Mouse (Mus musculus): ENCODE measurements around the gene BC034090. TPM values are rescaled to one million over a fixed set of nuclear protein-coding genes. Genes with fewer than 3 reads are reported as not detected.
A peak's percentile ranks its signal among the peaks of the same experiment; 100 is the strongest.

The BC034090 gene
- polyA plus RNA-seq (2014; fragmentation: Nextera tagmentation; extraction: Ambion mirVana) = 4.0 and 4.1 TPM in 2 replicates

GRCm38 (mm10) chr1:155243797-155244770, at the start of gene BC034090:
TSS of gene BC034090 (minus strand) at chr1:155244444.
- Histone ChIP-seq H3K9ac (peak within 1 kb of the TSS; percentile 61), H3K27me3 (ENCODE audit: control insufficient read depth, insufficient read depth, low read length) (peaks cover 12% of the 10 kb centered on the region), H3K27ac (0 out of 2 replicates have a peak within 1 kb of the TSS, but pooled peaks have one; percentile 7), H3K4me1 (replicated peaks; ENCODE audit: control insufficient read depth, insufficient read depth, low read length) (peaks cover 5% of the 10 kb centered on the region), H3K36me3 (replicated peaks; ENCODE audit: control insufficient read depth, insufficient read depth) (no peaks in the 10 kb centered on the region), H3K4me2 (replicated peaks) (peak within 1 kb of the TSS; percentile 86), H3K4me3 (replicated peaks; ENCODE audit: low read length) (peak within 1 kb of the TSS; percentile 39), H3K9me3 (ENCODE audit: control insufficient read depth, low read length) (no peaks in the 10 kb centered on the region)
- ATAC-seq (ENCODE audit: low FRiP score) = peak; percentile 53; the same call in 1 of the 2 replicates
- DNase-seq (ENCODE audit: low spot score) = no peak
- 2% methylated on average over 79 of the region's 85 CpGs for WGBS

- H3K4me3 ChIP-seq (replicated peaks; ENCODE audit: low read length) = no peak overlapping the region
- no peak overlapping the region for H3K4me2 ChIP-seq (replicated peaks)
- no peaks in the 10 kb centered on the region for H3K9me3 ChIP-seq (ENCODE audit: control insufficient read depth, low read length)
- H3K9ac ChIP-seq = no peak overlapping the region
- ATAC-seq (ENCODE audit: low FRiP score) (peak; percentile 83), DNase-seq (ENCODE audit: low spot score) (peak; percentile 95)
- no peaks in the 10 kb centered on the region for H3K4me1 ChIP-seq (replicated peaks; ENCODE audit: control insufficient read depth, insufficient read depth, low read length)
- peaks cover 24% of the 10 kb centered on the region for H3K36me3 ChIP-seq (replicated peaks; ENCODE audit: control insufficient read depth, insufficient read depth)
- WGBS = 8% methylated on average over 3 of the region's 3 CpGs
- no peaks in the 10 kb centered on the region for H3K27me3 ChIP-seq (ENCODE audit: control insufficient read depth, insufficient read depth, low read length)
- H3K27ac ChIP-seq = no peak overlapping the region; the same call in 1 of the 2 replicates
Measured at GRCm38 (mm10) chr1:155293446-155293845, 49.2 kb upstream of the BC034090 start.

- H3K4me2 ChIP-seq (replicated peaks) = no peak overlapping the region
- peaks cover 60% of the 10 kb centered on the region for H3K36me3 ChIP-seq (replicated peaks; ENCODE audit: control insufficient read depth, insufficient read depth)
- no peaks in the 10 kb centered on the region for H3K27me3 ChIP-seq (ENCODE audit: control insufficient read depth, insufficient read depth, low read length)
- no peak for ATAC-seq (ENCODE audit: low FRiP score)
- no peak overlapping the region for H3K4me3 ChIP-seq (replicated peaks; ENCODE audit: low read length)
- H3K9ac ChIP-seq = no peak overlapping the region
- WGBS = 94% methylated on average over 1 of the region's 1 CpGs
- DNase-seq (ENCODE audit: low spot score) = no peak
- H3K9me3 ChIP-seq (ENCODE audit: control insufficient read depth, low read length) = peaks cover 2% of the 10 kb centered on the region; the same call in 1 of the 2 replicates
- H3K4me1 ChIP-seq (replicated peaks; ENCODE audit: control insufficient read depth, insufficient read depth, low read length) = no peaks in the 10 kb centered on the region
- no peak overlapping the region for H3K27ac ChIP-seq
Measured at GRCm38 (mm10) chr1:155289411-155289810, 45.2 kb upstream of the BC034090 start.

DNA sequence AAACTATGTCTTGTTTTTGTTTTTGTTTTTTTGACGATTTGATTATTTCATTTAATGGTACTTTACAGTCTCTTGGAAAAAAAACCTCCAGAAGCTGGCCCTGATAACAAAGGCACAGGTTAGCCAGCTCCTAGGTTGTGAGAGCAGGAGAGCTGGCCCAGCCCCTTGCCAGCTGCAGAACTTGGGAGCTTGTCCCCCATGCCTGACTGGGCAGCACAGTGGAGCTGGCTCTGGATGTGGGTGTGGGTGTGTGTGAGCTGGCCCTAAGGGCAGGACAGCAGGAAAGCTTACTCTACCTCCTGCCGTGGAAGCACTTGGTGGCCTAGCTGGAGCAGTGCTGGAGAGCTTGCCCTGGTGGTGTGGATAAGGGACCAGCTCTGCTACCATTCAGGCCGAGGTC, 43.8 kb upstream of the BC034090 start:
- Histone ChIP-seq H3K9ac (no peak overlapping the region), H3K4me2 (replicated peaks) (no peak overlapping the region), H3K9me3 (ENCODE audit: control insufficient read depth, low read length) (peaks cover 2% of the 10 kb centered on the region; the same call in 1 of the 2 replicates), H3K27me3 (ENCODE audit: control insufficient read depth, insufficient read depth, low read length) (no peaks in the 10 kb centered on the region), H3K36me3 (replicated peaks; ENCODE audit: control insufficient read depth, insufficient read depth) (peaks cover 72% of the 10 kb centered on the region), H3K27ac (no peak overlapping the region), H3K4me3 (replicated peaks; ENCODE audit: low read length) (no peak overlapping the region), H3K4me1 (replicated peaks; ENCODE audit: control insufficient read depth, insufficient read depth, low read length) (no peaks in the 10 kb centered on the region)
- DNase-seq (ENCODE audit: low spot score) (no peak), ATAC-seq (ENCODE audit: low FRiP score) (no peak)
- 96% methylated on average over 3 of the region's 3 CpGs for WGBS

- Histone ChIP-seq H3K9ac (no peak overlapping the region), H3K4me3 (replicated peaks; ENCODE audit: low read length) (no peak overlapping the region), H3K27me3 (ENCODE audit: control insufficient read depth, insufficient read depth, low read length) (no peaks in the 10 kb centered on the region), H3K27ac (no peak overlapping the region), H3K36me3 (replicated peaks; ENCODE audit: control insufficient read depth, insufficient read depth) (peaks cover 77% of the 10 kb centered on the region), H3K9me3 (ENCODE audit: control insufficient read depth, low read length) (peaks cover 2% of the 10 kb centered on the region; the same call in 1 of the 2 replicates), H3K4me1 (replicated peaks; ENCODE audit: control insufficient read depth, insufficient read depth, low read length) (no peaks in the 10 kb centered on the region), H3K4me2 (replicated peaks) (no peak overlapping the region)
- 94% methylated on average over 7 of the region's 7 CpGs for WGBS
- DNase-seq (ENCODE audit: low spot score) (no peak), ATAC-seq (ENCODE audit: low FRiP score) (no peak)
Measured at GRCm38 (mm10) chr1:155283808-155284207, 39.6 kb upstream of the BC034090 start.

DNA sequence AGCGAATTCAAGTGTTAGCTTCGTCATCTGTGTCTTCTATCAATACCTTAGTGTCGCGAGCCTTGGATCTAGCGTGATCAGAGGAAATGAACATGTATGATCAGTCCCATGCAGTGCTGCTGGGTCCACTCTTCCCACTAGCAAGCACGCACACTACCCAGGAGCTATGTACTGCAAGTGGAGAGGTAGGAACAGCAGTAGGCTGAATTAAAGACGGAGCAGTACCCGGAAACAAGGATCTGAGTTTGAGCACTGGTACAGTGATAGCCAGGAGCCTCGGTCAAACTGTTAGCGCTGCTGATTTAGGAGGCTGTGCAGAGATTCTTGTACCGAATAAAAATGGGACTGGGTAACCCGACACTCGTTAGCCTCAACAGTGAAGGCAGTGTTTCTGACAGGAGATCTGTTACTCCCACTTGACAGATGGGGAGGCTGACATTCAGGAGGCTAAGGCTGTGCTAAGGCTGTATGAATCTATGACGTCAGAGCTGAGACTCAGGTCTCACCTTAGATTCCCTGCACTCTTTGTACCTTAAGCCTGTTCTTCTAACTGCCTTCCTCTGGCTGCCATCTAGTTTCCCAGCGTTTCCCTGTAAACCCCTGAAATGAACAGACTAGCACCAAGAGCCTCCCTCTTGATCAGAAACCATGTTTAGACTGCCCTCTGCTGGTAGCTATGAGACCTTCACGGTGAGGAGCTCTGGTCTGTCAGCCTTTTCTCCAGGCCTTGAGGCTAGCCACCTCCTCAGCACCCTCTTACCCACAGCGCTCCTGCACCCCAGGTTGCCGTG, 37.0 kb upstream of the BC034090 start:
- H3K36me3 ChIP-seq (replicated peaks; ENCODE audit: control insufficient read depth, insufficient read depth) = peaks cover 58% of the 10 kb centered on the region
- no peak overlapping the region for H3K4me2 ChIP-seq (replicated peaks)
- H3K4me1 ChIP-seq (replicated peaks; ENCODE audit: control insufficient read depth, insufficient read depth, low read length) = no peaks in the 10 kb centered on the region
- H3K27me3 ChIP-seq (ENCODE audit: control insufficient read depth, insufficient read depth, low read length) = no peaks in the 10 kb centered on the region
- WGBS = 59% methylated on average over 18 of the region's 18 CpGs
- H3K27ac ChIP-seq = no peak overlapping the region
- H3K9me3 ChIP-seq (ENCODE audit: control insufficient read depth, low read length) = no peaks in the 10 kb centered on the region
- ATAC-seq (ENCODE audit: low FRiP score) (peak; percentile 81; the same call in 1 of the 2 replicates), DNase-seq (ENCODE audit: low spot score) (peak; percentile 92)
- H3K9ac ChIP-seq = no peak overlapping the region
- H3K4me3 ChIP-seq (replicated peaks; ENCODE audit: low read length) = no peak overlapping the region

- Histone ChIP-seq H3K36me3 (replicated peaks; ENCODE audit: control insufficient read depth, insufficient read depth) (peaks cover 49% of the 10 kb centered on the region), H3K27me3 (ENCODE audit: control insufficient read depth, insufficient read depth, low read length) (no peaks in the 10 kb centered on the region), H3K4me3 (replicated peaks; ENCODE audit: low read length) (no peak overlapping the region), H3K4me2 (replicated peaks) (no peak overlapping the region), H3K9me3 (ENCODE audit: control insufficient read depth, low read length) (no peaks in the 10 kb centered on the region), H3K9ac (no peak overlapping the region), H3K4me1 (replicated peaks; ENCODE audit: control insufficient read depth, insufficient read depth, low read length) (no peaks in the 10 kb centered on the region), H3K27ac (no peak overlapping the region)
- WGBS = 84% methylated on average over 10 of the region's 10 CpGs
- DNase-seq (ENCODE audit: low spot score) (no peak), ATAC-seq (ENCODE audit: low FRiP score) (no peak)
Measured at GRCm38 (mm10) chr1:155280306-155280705, 36.1 kb upstream of the BC034090 start.

DNA sequence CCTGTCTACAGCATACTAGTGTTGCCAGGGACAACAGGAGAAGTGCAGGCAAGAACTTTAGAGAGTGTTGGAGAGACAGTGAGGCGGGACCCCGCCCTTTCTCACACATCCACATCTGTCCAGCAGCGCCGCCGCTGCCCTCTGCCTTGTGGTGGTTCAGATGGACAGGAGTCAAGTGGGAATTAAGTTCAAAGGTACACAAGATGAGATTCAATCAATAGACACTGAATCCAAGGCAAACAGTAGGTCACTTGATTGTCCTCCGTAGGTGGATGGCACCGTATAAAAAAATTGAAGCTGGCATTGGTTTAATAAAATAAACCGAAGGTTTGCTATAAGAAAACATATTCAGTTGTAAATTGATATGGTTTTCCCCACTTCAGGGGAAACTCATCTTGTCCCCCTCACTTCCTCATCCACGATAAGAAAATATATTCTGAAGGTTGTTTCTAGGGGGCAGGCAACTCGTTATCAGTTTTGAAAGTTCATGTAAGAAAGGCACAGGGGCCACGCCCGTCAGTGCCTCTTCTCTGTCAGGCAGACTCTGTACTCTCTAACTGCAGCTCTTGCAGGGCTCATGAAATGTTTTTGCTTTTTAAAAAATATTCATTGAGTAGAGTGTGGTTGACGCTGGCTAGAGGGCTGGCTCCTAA, 32.3 kb upstream of the BC034090 start:
- Histone ChIP-seq H3K4me1 (replicated peaks; ENCODE audit: control insufficient read depth, insufficient read depth, low read length) (no peaks in the 10 kb centered on the region), H3K27ac (no peak overlapping the region), H3K9ac (no peak overlapping the region), H3K9me3 (ENCODE audit: control insufficient read depth, low read length) (no peaks in the 10 kb centered on the region), H3K27me3 (ENCODE audit: control insufficient read depth, insufficient read depth, low read length) (no peaks in the 10 kb centered on the region), H3K4me2 (replicated peaks) (no peak overlapping the region), H3K36me3 (replicated peaks; ENCODE audit: control insufficient read depth, insufficient read depth) (peaks cover 17% of the 10 kb centered on the region), H3K4me3 (replicated peaks; ENCODE audit: low read length) (no peak overlapping the region)
- DNase-seq (ENCODE audit: low spot score) (no peak), ATAC-seq (ENCODE audit: low FRiP score) (no peak)
- 79% methylated on average over 13 of the region's 13 CpGs for WGBS

Measured in hindbrain, embryonic 14.5 days (tissue).